Mouse (Mus musculus) heart, postnatal 0 days (tissue): ENCODE measurements around the gene Trim75. TPM values are rescaled to one million over a fixed set of nuclear protein-coding genes. Genes with fewer than 3 reads are reported as not detected.

ENCODE experiments used
- ATAC-seq: fragments of 200-750 bp; cut with Nextera tagmentation; 2 replicates; pipeline ENCODE4 v1.8.0; 2017; ENCODE audit warnings: low read depth, moderate number of reproducible peaks, moderate library complexity; ENCODE audit not compliant: insufficient read depth
- DNase-seq: peaks from one replicate; pipeline ENCODE4 v3.0.0-alpha.2; 2016; ENCODE audit warnings: low spot score
- H3K27ac ChIP-seq: fragments of 300-500 bp; sonication (generic); 2 replicates; pipeline ENCODE4 v1.5.1; 2014; ENCODE audit warnings: low read depth, mild to moderate bottlenecking
- H3K27me3 ChIP-seq: fragments of 300-500 bp; sonication (generic); 2 replicates; pipeline ENCODE4 v1.6.1; 2014; ENCODE audit warnings: low read length, mixed read lengths; ENCODE audit not compliant: control insufficient read depth, insufficient read depth
- H3K36me3 ChIP-seq: fragments of 300-500 bp; sonication (generic); replicated peaks from 2 replicates; pipeline ENCODE4 v1.6.1; 2014; ENCODE audit warnings: low read length, mixed read lengths; ENCODE audit not compliant: control insufficient read depth, insufficient read depth
- H3K4me1 ChIP-seq: fragments of 300-500 bp; sonication (generic); 2 replicates; pipeline ENCODE4 v1.6.1; 2014; ENCODE audit warnings: antibody characterized with exemption; ENCODE audit not compliant: control insufficient read depth, insufficient read depth
- H3K4me2 ChIP-seq: fragments of 300-500 bp; sonication (generic); 2 replicates; pipeline ENCODE4 v1.6.1; 2014; ENCODE audit warnings: low read depth, mild to moderate bottlenecking, low read length, moderate library complexity
- H3K4me3 ChIP-seq: fragments of 300-500 bp; sonication (generic); 2 replicates; pipeline ENCODE4 v1.5.1; 2014; ENCODE audit warnings: low read depth, low read length
- H3K9ac ChIP-seq: fragments of 300-500 bp; sonication (generic); replicated peaks from 2 replicates; pipeline ENCODE4 v1.6.1; 2014; ENCODE audit warnings: low read depth, low read length, mixed read lengths
- H3K9me3 ChIP-seq: fragments of 300-500 bp; sonication (generic); replicated peaks from 2 replicates; pipeline ENCODE4 v1.6.1; 2016; ENCODE audit warnings: low read length; ENCODE audit not compliant: control insufficient read depth
- CTCF ChIP-seq: IDR thresholded peaks from 2 replicates; pipeline ENCODE4 v1.5.1; 2016; ENCODE audit warnings: antibody characterized with exemption, control low read depth, low read depth
- EP300 ChIP-seq: IDR thresholded peaks from 2 replicates; pipeline ENCODE4 v1.6.1; 2016; ENCODE audit warnings: antibody characterized with exemption, low read depth
- WGBS: fragments of 180-500 bp; shearing (Covaris S2); extraction: QIAGEN DNeasy Blood & Tissue Kit; methylation state at CpG from one replicate; pipeline ENCODE4 v1.1.7; 2014; 5-methylcytosine and 5-hydroxymethylcytosine counted together
- polyA plus RNA-seq: library from polyadenylated mRNA; unstranded; fragments of >200 nt; fragmentation: Nextera tagmentation; extraction: Ambion mirVana; gene quantifications from 2 replicates; pipeline ENCODE4 v1.2.1, GENCODE M21; 2015
- total RNA-seq: library from RNA; depleted of rRNA; stranded (reverse); fragments of >200 nt; gene quantifications from 2 replicates; pipeline ENCODE4 v1.2.3, GENCODE M21; 2014; ENCODE audit warnings: low replicate concordance

The Trim75 gene
- total and polyA plus RNA-seq, 2 experiments from 2014 or later = not detected

GRCm38 (mm10) chr8:64948371-64948770 lies 39.3 kb downstream of the Trim75 start:
- Histone ChIP-seq H3K27me3 (no peaks in the 10 kb centered on the region), H3K27ac (no peak overlapping the region), H3K9ac (no peak overlapping the region), H3K4me3 (no peak overlapping the region), H3K9me3 (no peaks in the 10 kb centered on the region), H3K36me3 (no peaks in the 10 kb centered on the region), H3K4me1 (no peaks in the 10 kb centered on the region), H3K4me2 (no peak overlapping the region)
- TF ChIP-seq CTCF = no peak
- no peak for TF ChIP-seq EP300
- WGBS = 88% methylated on average over 1 of the region's 1 CpGs
- DNase-seq (no peak), ATAC-seq (no peak)

GRCm38 (mm10) chr8:64947698-64948034 lies 40.0 kb downstream of the Trim75 start:
- TF ChIP-seq CTCF (no peak), EP300 (no peak)
- no peak for DNase-seq
- Histone ChIP-seq H3K36me3 (no peaks in the 10 kb centered on the region), H3K9ac (peak overlapping the region; percentile 68), H3K4me2 (peak overlapping the region; percentile 64), H3K27me3 (no peaks in the 10 kb centered on the region), H3K4me3 (peak overlapping the region; percentile 74), H3K9me3 (no peaks in the 10 kb centered on the region), H3K4me1 (no peaks in the 10 kb centered on the region), H3K27ac (peak overlapping the region; percentile 88)
- WGBS = 7% methylated on average over 10 of the region's 10 CpGs
- no peak for ATAC-seq

- no peaks in the 10 kb centered on the region for H3K36me3 ChIP-seq
Measured at GRCm38 (mm10) chr8:64946820-64947697, 40.6 kb downstream of the Trim75 start, which contains the start of gene Tmem192. TSS of gene Tmem192 (plus strand) at chr8:64947185.

GRCm38 (mm10) chr8:64946441-64946819 lies 41.2 kb downstream of the Trim75 start:
- TF ChIP-seq EP300 (no peak), CTCF (no peak)
- DNase-seq = no peak

More at GRCm38 (mm10) chr8:64946820-64947697, 40.6 kb downstream of the Trim75 start, which contains the start of gene Tmem192:
- Histone ChIP-seq H3K4me2 (peak within 1 kb of the TSS; percentile 64), H3K27me3 (0 out of 2 replicates have a peak, but pooled peaks cover 5% of the 10 kb centered on the region), H3K4me1 (no peaks in the 10 kb centered on the region), H3K4me3 (peak within 1 kb of the TSS; percentile 74), H3K9me3 (no peaks in the 10 kb centered on the region), H3K9ac (peak within 1 kb of the TSS; percentile 68), H3K27ac (peak within 1 kb of the TSS; percentile 88)
- DNase-seq = peak; percentile 88
- peak; percentile 97 for ATAC-seq
- TF ChIP-seq EP300 (no peak), CTCF (no peak)
- 2% methylated on average over 70 of the region's 73 CpGs for WGBS

GRCm38 (mm10) chr8:64945606-64946005 lies 42.0 kb downstream of the Trim75 start:
- H3K9me3 ChIP-seq = no peaks in the 10 kb centered on the region
- no peak for DNase-seq
- WGBS = 70% methylated on average over 7 of the region's 7 CpGs
- H3K27me3 ChIP-seq = 0 out of 2 replicates have a peak, but pooled peaks cover 5% of the 10 kb centered on the region
- no peak overlapping the region for H3K27ac ChIP-seq
- no peak overlapping the region for H3K4me3 ChIP-seq
- TF ChIP-seq CTCF (no peak), EP300 (no peak)
- no peak overlapping the region for H3K4me2 ChIP-seq
- no peak for ATAC-seq
- no peak overlapping the region for H3K9ac ChIP-seq
- no peaks in the 10 kb centered on the region for H3K4me1 ChIP-seq
- H3K36me3 ChIP-seq = no peaks in the 10 kb centered on the region

More at GRCm38 (mm10) chr8:64946441-64946819, 41.2 kb downstream of the Trim75 start:
- H3K4me2 ChIP-seq = peak overlapping the region; percentile 64
- peak overlapping the region; percentile 68; the same call in 1 of the 2 replicates for H3K9ac ChIP-seq
- H3K9me3 ChIP-seq = no peaks in the 10 kb centered on the region
- H3K4me3 ChIP-seq = peak overlapping the region; percentile 74
- WGBS = 40% methylated on average over 8 of the region's 8 CpGs
- H3K36me3 ChIP-seq = no peaks in the 10 kb centered on the region
- no peaks in the 10 kb centered on the region for H3K4me1 ChIP-seq
- ATAC-seq = no peak
- H3K27ac ChIP-seq = no peak overlapping the region
- 0 out of 2 replicates have a peak, but pooled peaks cover 5% of the 10 kb centered on the region for H3K27me3 ChIP-seq
